Mouse (Mus musculus) spleen, adult 2 months (tissue): ENCODE measurements around the gene Fndc11. TPM values are rescaled to one million over a fixed set of nuclear protein-coding genes. Genes with fewer than 3 reads are reported as not detected.
"Not testable (repeated sequence)": the region's sequence is repeated elsewhere in the genome, so short reads cannot be mapped to it uniquely, and the experiment has no call there.

Experiments
- DNase-seq, 2 experiments: peaks; one replicate each; pipeline versions ENCODE4 v3.0.0 to v3.0.0-alpha.2; 2012 to 2021; ENCODE audit warnings: low spot score in 2 of 2, low read depth in 1 of 2
- H3K27ac ChIP-seq: fragments of 200-500 bp; 2 replicates; pipeline ENCODE4 v1.5.1; 2012; ENCODE audit warnings: low read length, inconsistent platforms; ENCODE audit not compliant: insufficient read depth
- H3K27me3 ChIP-seq: fragments of 200-500 bp; 2 replicates; pipeline ENCODE4 v1.6.1; 2012; ENCODE audit warnings: mild to moderate bottlenecking, moderate library complexity, low read length, inconsistent platforms; ENCODE audit not compliant: control insufficient read depth, insufficient read depth
- H3K36me3 ChIP-seq: fragments of 200-500 bp; 2 replicates; pipeline ENCODE4 v1.6.1; 2012; ENCODE audit warnings: mild to moderate bottlenecking, low read length, inconsistent platforms; ENCODE audit not compliant: control insufficient read depth, insufficient read depth
- H3K4me1 ChIP-seq: fragments of 200-500 bp; 2 replicates; pipeline ENCODE4 v1.6.1; 2011; ENCODE audit warnings: inconsistent platforms; ENCODE audit not compliant: control insufficient read depth, insufficient read depth, insufficient read length
- H3K4me3 ChIP-seq: fragments of 200-500 bp; 2 replicates; pipeline ENCODE4 v1.5.1; 2011; ENCODE audit warnings: mild to moderate bottlenecking, inconsistent platforms; ENCODE audit not compliant: insufficient read depth, insufficient read length; ENCODE audit errors: extremely low read depth
- CTCF ChIP-seq: fragments of 200-500 bp; IDR thresholded peaks from 2 replicates; pipeline ENCODE4 v1.5.1; 2011; ENCODE audit warnings: mild to moderate bottlenecking, inconsistent platforms; ENCODE audit not compliant: insufficient read depth, insufficient read length, insufficient replicate concordance; ENCODE audit errors: extremely low read depth
- POLR2A ChIP-seq: fragments of 200-500 bp; IDR thresholded peaks from 2 replicates; pipeline ENCODE4 v1.6.1; 2011; ENCODE audit warnings: low read depth, low read length, inconsistent platforms
- WGBS: fragments of 180-500 bp; shearing (Covaris S2); methylation state at CpG from one replicate; pipeline ENCODE4 v1.1.7; 2018; 5-methylcytosine and 5-hydroxymethylcytosine counted together
- polyA plus RNA-seq: library from polyadenylated mRNA; depleted of rRNA; stranded (reverse); fragments of >200 nt; gene quantifications from 2 replicates; pipeline ENCODE4 v1.2.3, GENCODE M21; 2012

Gene Fndc11
- polyA plus RNA-seq, 1 experiment = 1.3 TPM

DNA sequence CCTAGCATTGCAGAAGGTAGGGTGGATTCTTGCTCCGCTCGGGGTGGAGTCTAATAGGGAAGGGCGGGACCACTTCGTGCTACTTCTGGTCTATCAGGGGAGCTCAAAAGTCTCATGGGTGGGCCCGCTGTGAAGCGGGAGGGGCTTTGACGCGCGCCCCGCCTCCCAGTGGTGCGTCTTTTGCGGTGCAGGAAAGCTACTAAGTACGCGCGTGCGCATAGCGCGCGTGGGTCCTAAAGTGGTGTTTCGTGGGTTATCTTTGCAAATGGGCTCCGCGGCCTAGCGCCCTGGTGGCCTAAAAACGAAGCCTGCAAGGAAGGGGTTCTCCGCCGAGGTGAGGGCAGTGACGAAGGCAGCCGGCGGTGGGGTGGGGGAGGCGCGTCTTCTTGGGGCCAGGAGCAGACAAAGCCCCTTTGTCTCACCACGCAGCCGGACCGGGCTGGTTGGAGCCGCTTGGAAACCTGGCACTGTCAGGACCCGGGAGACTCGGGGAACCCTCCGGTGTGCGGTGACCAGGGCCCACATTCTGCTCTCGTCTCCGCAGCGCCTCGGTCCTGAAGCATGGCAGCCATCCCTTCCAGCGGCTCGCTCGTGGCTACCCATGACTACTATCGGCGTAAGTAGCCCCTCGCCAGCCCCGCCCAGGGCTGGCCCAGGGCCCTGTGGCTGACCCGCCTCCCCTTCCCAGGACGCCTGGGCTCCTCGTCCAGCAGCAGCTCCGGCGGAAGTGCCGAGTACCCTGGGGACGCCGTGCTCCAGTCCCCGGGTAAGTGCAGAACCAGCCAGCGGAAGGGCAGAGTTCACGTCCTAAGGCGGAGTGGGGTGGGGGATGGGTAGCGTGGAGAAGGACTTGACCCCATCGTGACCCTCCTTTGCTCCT, 32.5 kb upstream of the Fndc11 start, which contains the start of gene Ppdpf:
Gene Ppdpf (plus strand): TSS at position 127 of the 880 bp plus-strand sequence.
- peak; percentile 38 for TF ChIP-seq POLR2A
- TF ChIP-seq CTCF = 0 out of 2 replicates have a peak, but pooled peaks have one; percentile 1
- no peaks in the 10 kb centered on the region for H3K27me3 ChIP-seq
- peak within 1 kb of the TSS; percentile 98 for H3K27ac ChIP-seq
- peak within 1 kb of the TSS; percentile 95 for H3K4me3 ChIP-seq
- peaks cover 12% of the 10 kb centered on the region; the same call in 1 of the 2 replicates for H3K4me1 ChIP-seq
- no peaks in the 10 kb centered on the region for H3K36me3 ChIP-seq
- WGBS = under 1% methylated on average over 62 of the region's 64 CpGs
- peak; percentile 94 to 95 for DNase-seq

DNA sequence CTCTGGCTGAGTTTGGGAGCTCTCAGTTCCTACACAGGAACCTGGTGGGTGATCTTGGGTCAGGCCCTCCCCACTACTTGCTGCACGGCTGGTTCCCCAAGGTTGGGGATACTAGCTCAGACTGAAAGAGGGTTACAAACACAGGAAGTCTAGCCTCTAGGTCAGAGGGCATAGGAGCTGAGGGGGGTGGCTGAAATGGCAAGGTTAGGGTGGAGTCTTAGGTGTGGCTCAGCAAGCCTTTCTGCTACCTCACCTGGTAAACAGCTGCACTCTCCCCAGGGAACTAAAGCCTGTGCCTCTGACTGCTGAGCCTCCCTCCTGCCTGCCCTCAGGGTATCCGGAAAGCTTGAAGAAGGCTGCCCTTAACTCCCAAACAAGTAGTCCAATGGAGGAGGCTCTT, 31.1 kb upstream of the Fndc11 start:
- peak overlapping the region; percentile 84 for H3K27ac ChIP-seq
- peak; percentile 32 to 73 for DNase-seq
- whole genome bisulfite sequencing = 27% methylated on average over 2 of the region's 2 CpGs
- H3K36me3 ChIP-seq = no peaks in the 10 kb centered on the region
- no peak for TF ChIP-seq CTCF
- peak; percentile 19; the same call in 1 of the 2 replicates for TF ChIP-seq POLR2A
- H3K4me3 ChIP-seq = peak overlapping the region; percentile 3; the same call in 1 of the 2 replicates
- H3K27me3 ChIP-seq = no peaks in the 10 kb centered on the region
- peaks cover 16% of the 10 kb centered on the region for H3K4me1 ChIP-seq

DNA sequence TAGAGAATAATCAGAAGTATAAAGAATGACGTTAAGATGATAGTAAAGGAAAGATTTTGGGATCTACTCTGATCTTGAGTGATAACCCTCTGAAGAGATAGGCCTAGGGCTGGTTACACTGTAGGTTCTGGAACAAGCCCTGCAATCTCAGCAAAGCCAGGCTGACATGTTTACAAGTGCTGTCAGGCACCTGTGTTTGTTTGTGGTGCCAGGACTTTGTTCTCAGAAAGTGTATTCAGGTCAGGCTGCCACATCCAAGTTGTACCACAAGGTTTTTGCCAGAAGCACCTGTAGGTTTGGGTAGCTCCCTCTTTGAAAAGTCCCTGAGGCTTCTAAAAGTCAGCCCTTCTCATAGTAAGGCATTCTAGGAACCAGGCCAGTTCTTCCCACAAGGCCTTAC, 30.5 kb upstream of the Fndc11 start:
- DNase-seq = no peak
- Histone ChIP-seq H3K4me3 (no peak overlapping the region), H3K36me3 (no peaks in the 10 kb centered on the region), H3K27me3 (no peaks in the 10 kb centered on the region), H3K4me1 (peaks cover 21% of the 10 kb centered on the region), H3K27ac (peak overlapping the region; percentile 57)
- WGBS = 74% methylated on average over 1 of the region's 1 CpGs
- TF ChIP-seq CTCF (no peak), POLR2A (no peak)

DNA sequence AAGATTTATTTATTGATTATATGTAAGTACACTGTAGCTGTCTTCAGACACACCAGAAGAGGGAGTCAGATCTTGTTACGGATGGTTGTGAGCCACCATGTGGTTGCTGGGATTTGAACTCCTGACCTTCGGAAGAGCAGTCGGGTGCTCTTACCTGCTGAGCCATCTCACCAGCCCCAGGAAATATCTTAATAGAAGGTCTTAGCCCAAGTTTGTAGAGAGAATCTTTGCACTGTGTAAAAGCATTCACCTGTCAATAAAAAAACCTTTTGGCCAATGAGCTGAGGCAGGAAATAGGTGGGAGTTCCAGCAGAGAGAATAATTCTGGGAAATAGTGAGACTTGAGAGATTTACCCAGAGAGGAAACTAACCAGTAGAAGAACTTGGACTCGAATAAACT, 28.4 kb upstream of the Fndc11 start:
- not testable (repeated sequence) for H3K4me3 ChIP-seq, H3K27ac ChIP-seq, DNase-seq, H3K27me3 ChIP-seq, H3K36me3 ChIP-seq
- H3K4me1 ChIP-seq = peaks cover 24% of the 10 kb centered on the region
- 71% methylated on average over 4 of the region's 4 CpGs for WGBS

DNA sequence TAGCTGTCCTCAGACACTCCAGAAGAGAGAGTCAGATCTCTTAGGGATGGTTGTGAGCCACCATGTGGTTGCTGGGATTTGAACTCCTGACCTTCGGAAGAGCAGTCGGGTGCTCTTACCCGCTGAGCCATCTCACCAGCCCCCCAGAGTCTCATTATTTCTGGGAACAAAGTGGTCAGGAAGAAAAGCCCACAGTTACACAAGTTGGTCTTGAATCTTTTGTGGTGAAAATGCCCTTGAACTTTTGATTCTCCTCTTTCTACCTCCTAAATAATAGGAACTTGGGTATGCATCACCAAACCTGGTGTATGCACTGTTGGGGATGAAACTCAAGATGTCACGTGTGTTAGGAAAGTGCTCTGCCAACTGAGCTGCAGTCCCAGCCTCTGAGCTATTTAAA, 27.9 kb upstream of the Fndc11 start:
- no peaks in the 10 kb centered on the region for H3K36me3 ChIP-seq
- TF ChIP-seq POLR2A (no peak), CTCF (no peak)
- H3K27ac ChIP-seq = peak overlapping the region; percentile 76
- no peak for DNase-seq
- 69% methylated on average over 4 of the region's 4 CpGs for WGBS
- peaks cover 24% of the 10 kb centered on the region for H3K4me1 ChIP-seq
- H3K27me3 ChIP-seq = no peaks in the 10 kb centered on the region
- no peak overlapping the region for H3K4me3 ChIP-seq

DNA sequence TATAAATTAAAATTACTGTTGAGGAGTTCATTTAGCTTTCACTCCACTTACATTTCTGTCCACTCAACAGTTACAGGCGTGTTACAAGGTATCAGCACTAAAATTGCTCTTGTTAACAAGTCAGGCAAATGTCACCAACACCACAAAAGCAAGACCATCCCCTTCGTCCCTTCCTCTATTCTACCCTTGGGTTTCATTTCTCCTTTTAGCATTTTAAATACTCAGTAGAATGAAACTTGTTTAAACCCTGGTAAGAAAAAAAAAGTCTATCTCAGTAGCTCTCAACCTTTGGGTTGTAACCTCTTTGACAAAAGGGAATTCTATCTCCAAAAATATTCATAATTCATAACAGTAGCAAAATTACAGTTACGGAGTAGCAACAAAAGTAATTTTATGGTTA, 26.8 kb upstream of the Fndc11 start:
- H3K27ac ChIP-seq = peak overlapping the region; percentile 65; the same call in 1 of the 2 replicates
- H3K4me1 ChIP-seq = peaks cover 24% of the 10 kb centered on the region
- H3K27me3 ChIP-seq = no peaks in the 10 kb centered on the region
- no peak for TF ChIP-seq POLR2A
- no peak for TF ChIP-seq CTCF
- H3K36me3 ChIP-seq = no peaks in the 10 kb centered on the region
- DNase-seq = peak in 1 of 2 experiments; percentile 30
- WGBS = 18% methylated on average over 3 of the region's 3 CpGs
- H3K4me3 ChIP-seq = no peak overlapping the region; the same call in 1 of the 2 replicates

DNA sequence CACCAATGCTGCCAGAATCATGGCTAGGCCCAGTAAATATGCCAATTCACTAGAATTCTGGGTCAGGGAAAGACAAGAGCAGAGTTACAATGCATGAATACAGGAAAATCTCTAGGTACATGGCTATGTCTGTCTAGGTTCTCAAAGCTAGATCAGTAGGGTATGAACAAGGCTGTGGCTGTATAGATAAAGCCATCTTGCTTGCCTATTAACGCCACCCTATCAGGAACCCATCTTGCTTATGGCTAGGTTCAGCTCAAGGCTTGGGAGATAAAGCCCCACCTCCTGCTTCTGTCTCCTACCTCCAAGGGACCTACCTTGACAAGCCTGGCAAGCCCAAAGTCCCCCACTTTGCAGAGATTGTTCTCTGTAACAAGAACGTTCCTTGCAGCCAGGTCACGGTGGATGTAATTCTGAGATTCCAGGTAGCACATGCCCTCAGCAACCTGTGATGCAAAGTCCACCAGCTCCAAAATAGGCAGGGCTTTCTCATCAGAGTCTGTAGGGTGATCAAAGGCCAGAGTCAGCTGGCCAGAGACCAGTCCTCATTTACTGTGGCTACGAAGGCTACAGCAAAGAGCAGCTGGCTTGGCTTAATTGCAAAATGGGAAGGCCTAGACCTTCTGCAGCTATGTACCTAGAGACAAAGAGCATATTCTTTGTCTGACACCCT, 23.0 kb upstream of the Fndc11 start:
- Histone ChIP-seq H3K4me3 (no peak overlapping the region), H3K4me1 (peaks cover 18% of the 10 kb centered on the region), H3K36me3 (no peaks in the 10 kb centered on the region), H3K27ac (no peak overlapping the region), H3K27me3 (no peaks in the 10 kb centered on the region)
- no peak for DNase-seq
- 89% methylated on average over 4 of the region's 4 CpGs for WGBS
- TF ChIP-seq CTCF = no peak
- TF ChIP-seq POLR2A = no peak
